Mouse (Mus musculus): ENCODE results near the gene Cadm1. TPM values are rescaled to one million over a fixed set of nuclear protein-coding genes. Genes with fewer than 3 reads are reported as not detected.

The Cadm1 gene
- polyA plus RNA-seq, 1 experiment: 9.3 TPM

GRCm38 (mm10) chr9:47825668-47826067 lies 295.7 kb downstream of the Cadm1 start:
- H3K36me3 ChIP-seq (ENCODE audit: control insufficient read depth, insufficient read depth): no peaks in the 10 kb centered on the region

GRCm38 (mm10) chr9:47828762-47829161 lies 298.8 kb downstream of the Cadm1 start:
- Histone ChIP-seq H3K79me2 (ENCODE audit: control insufficient read depth, insufficient read depth) (no peaks in the 10 kb centered on the region), H3K4me3 (no peak overlapping the region)
- TF ChIP-seq POLR2A (IDR thresholded peaks at IDR 0.05; ENCODE audit: insufficient read length, low read depth) (no peak), CEBPB (IDR thresholded peaks at IDR 0.05; ENCODE audit: insufficient read depth, poor library complexity, severe bottlenecking) (no peak), TCF12 (IDR thresholded peaks at IDR 0.05; ENCODE audit: insufficient read depth, poor library complexity, severe bottlenecking) (no peak), MAX (IDR thresholded peaks at IDR 0.05; ENCODE audit: low read depth) (no peak), MYOG (IDR thresholded peaks at IDR 0.05; ENCODE audit: control insufficient read depth in 1 of 3, insufficient read depth in 1 of 3, insufficient read length in 2 of 3, low read depth in 2 of 3) (no peak), TCF3 (IDR thresholded peaks at IDR 0.05; ENCODE audit: insufficient read length, low read depth) (no peak), REST (IDR thresholded peaks at IDR 0.05; ENCODE audit: insufficient read depth, insufficient read length) (no peak), POLR2AphosphoS2 (IDR thresholded peaks at IDR 0.05; ENCODE audit: insufficient read length, low read depth) (no peak), MYOD1 (IDR thresholded peaks at IDR 0.05; ENCODE audit: control insufficient read depth in 1 of 3, insufficient read length in 2 of 3, low read depth in 2 of 3) (no peak)

More at GRCm38 (mm10) chr9:47825668-47826067, 295.7 kb downstream of the Cadm1 start:
- Histone ChIP-seq H3K4me2 (ENCODE audit: low read depth) (no peak overlapping the region), H3K27me3 (ENCODE audit: control insufficient read depth, insufficient read depth, insufficient read length) (no peaks in the 10 kb centered on the region), H3ac (ENCODE audit: control insufficient read depth, insufficient read length) (no peak overlapping the region), H3K79me2 (ENCODE audit: control insufficient read depth, insufficient read depth) (no peaks in the 10 kb centered on the region), H3K4me3 (no peak overlapping the region)
- TF ChIP-seq E2F4 (IDR thresholded peaks at IDR 0.05; ENCODE audit: insufficient read depth) (no peak), TCF3 (IDR thresholded peaks at IDR 0.05; ENCODE audit: insufficient read length, low read depth) (no peak)

GRCm38 (mm10) chr9:47829204-47829603 lies 299.2 kb downstream of the Cadm1 start:
- no peak overlapping the region for H3ac ChIP-seq (ENCODE audit: control insufficient read depth, insufficient read length)
- no peaks in the 10 kb centered on the region for H3K79me2 ChIP-seq (ENCODE audit: control insufficient read depth, insufficient read depth)
- TF ChIP-seq MYOG (IDR thresholded peaks at IDR 0.05; ENCODE audit: control insufficient read depth in 1 of 3, insufficient read depth in 1 of 3, insufficient read length in 2 of 3, low read depth in 2 of 3) (no peak), REST (IDR thresholded peaks at IDR 0.05; ENCODE audit: insufficient read depth, insufficient read length) (no peak), POLR2A (IDR thresholded peaks at IDR 0.05; ENCODE audit: insufficient read length, low read depth) (no peak), MAX (IDR thresholded peaks at IDR 0.05; ENCODE audit: low read depth) (no peak), USF1 (IDR thresholded peaks at IDR 0.05; ENCODE audit: low read depth) (no peak), E2F4 (IDR thresholded peaks at IDR 0.05; ENCODE audit: insufficient read depth) (no peak), SRF (IDR thresholded peaks at IDR 0.05; ENCODE audit: control insufficient read depth, insufficient read length, low read depth) (no peak), POLR2AphosphoS2 (IDR thresholded peaks at IDR 0.05; ENCODE audit: insufficient read length, low read depth) (no peak), MYOD1 (IDR thresholded peaks at IDR 0.05; ENCODE audit: control insufficient read depth in 1 of 3, insufficient read length in 2 of 3, low read depth in 2 of 3) (no peak), CEBPB (IDR thresholded peaks at IDR 0.05; ENCODE audit: insufficient read depth, poor library complexity, severe bottlenecking) (no peak), TCF3 (IDR thresholded peaks at IDR 0.05; ENCODE audit: insufficient read length, low read depth) (no peak), TCF12 (IDR thresholded peaks at IDR 0.05; ENCODE audit: insufficient read depth, poor library complexity, severe bottlenecking) (no peak)
- no peaks in the 10 kb centered on the region for H3K27me3 ChIP-seq (ENCODE audit: control insufficient read depth, insufficient read depth, insufficient read length)
- H3K36me3 ChIP-seq (ENCODE audit: control insufficient read depth, insufficient read depth): no peaks in the 10 kb centered on the region
- H3K4me3 ChIP-seq: no peak overlapping the region
- H3K4me2 ChIP-seq (ENCODE audit: low read depth): no peak overlapping the region

More at GRCm38 (mm10) chr9:47828762-47829161, 298.8 kb downstream of the Cadm1 start:
- H3K27me3 ChIP-seq (ENCODE audit: control insufficient read depth, insufficient read depth, insufficient read length): no peaks in the 10 kb centered on the region
- no peak overlapping the region for H3K4me2 ChIP-seq (ENCODE audit: low read depth)
- no peaks in the 10 kb centered on the region for H3K36me3 ChIP-seq (ENCODE audit: control insufficient read depth, insufficient read depth)
- no peak overlapping the region for H3ac ChIP-seq (ENCODE audit: control insufficient read depth, insufficient read length)

DNA sequence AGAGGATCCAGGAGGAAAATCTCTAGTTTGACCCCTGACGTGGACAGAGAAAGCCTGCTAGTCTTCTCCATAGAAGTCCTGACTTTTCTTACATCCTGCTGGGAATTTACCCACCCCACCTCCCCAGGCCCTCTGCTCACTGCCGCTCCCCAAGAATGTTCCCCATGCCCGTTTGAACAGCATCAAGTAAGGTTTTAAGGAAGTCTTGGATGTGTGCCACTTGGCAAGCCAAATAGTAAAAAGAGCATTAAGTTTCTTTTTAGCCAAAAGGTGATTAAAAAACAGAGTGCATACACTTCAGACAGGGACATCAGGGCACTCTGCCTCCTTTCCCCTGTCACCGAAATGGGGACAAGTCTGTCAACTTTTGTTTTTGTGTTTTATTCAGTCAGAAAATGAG lies 299.9 kb downstream of the Cadm1 start:
- Histone ChIP-seq H3K4me2 (ENCODE audit: low read depth) (no peak overlapping the region), H3K36me3 (ENCODE audit: control insufficient read depth, insufficient read depth) (no peaks in the 10 kb centered on the region), H3ac (ENCODE audit: control insufficient read depth, insufficient read length) (no peak overlapping the region), H3K27me3 (ENCODE audit: control insufficient read depth, insufficient read depth, insufficient read length) (no peaks in the 10 kb centered on the region), H3K79me2 (ENCODE audit: control insufficient read depth, insufficient read depth) (no peaks in the 10 kb centered on the region), H3K4me3 (no peak overlapping the region)
- TF ChIP-seq POLR2A (IDR thresholded peaks at IDR 0.05; ENCODE audit: insufficient read length, low read depth) (no peak), MYOG (IDR thresholded peaks at IDR 0.05; ENCODE audit: control insufficient read depth in 1 of 3, insufficient read depth in 1 of 3, insufficient read length in 2 of 3, low read depth in 2 of 3) (no peak), CEBPB (IDR thresholded peaks at IDR 0.05; ENCODE audit: insufficient read depth, poor library complexity, severe bottlenecking) (no peak), USF1 (IDR thresholded peaks at IDR 0.05; ENCODE audit: low read depth) (no peak), TCF3 (IDR thresholded peaks at IDR 0.05; ENCODE audit: insufficient read length, low read depth) (no peak), SRF (IDR thresholded peaks at IDR 0.05; ENCODE audit: control insufficient read depth, insufficient read length, low read depth) (no peak), TCF12 (IDR thresholded peaks at IDR 0.05; ENCODE audit: insufficient read depth, poor library complexity, severe bottlenecking) (no peak), REST (IDR thresholded peaks at IDR 0.05; ENCODE audit: insufficient read depth, insufficient read length) (no peak), E2F4 (IDR thresholded peaks at IDR 0.05; ENCODE audit: insufficient read depth) (no peak), MAX (IDR thresholded peaks at IDR 0.05; ENCODE audit: low read depth) (no peak), POLR2AphosphoS2 (IDR thresholded peaks at IDR 0.05; ENCODE audit: insufficient read length, low read depth) (no peak)

DNA sequence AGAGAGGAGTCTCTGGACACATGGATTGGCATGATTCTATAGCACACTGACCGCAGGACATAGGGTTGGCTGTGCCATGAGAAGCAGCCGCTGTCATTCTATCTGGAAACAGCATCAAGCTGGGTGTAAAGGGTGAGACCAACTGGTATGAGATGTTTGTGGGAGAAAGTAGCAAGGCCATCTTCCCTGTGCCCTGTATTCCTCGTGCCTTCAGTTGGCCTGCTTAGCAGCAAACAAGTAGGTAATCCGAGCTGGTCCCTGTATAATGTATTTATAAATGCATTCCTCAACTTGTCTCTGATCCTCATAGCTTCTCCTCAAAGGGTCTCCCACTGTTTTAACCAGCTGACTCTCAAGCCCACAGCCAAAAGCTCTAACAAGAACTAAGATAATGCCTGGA lies 301.4 kb downstream of the Cadm1 start:
- no peaks in the 10 kb centered on the region for H3K36me3 ChIP-seq (ENCODE audit: control insufficient read depth, insufficient read depth)
- TF ChIP-seq USF1 (IDR thresholded peaks at IDR 0.05; ENCODE audit: low read depth) (no peak), POLR2A (IDR thresholded peaks at IDR 0.05; ENCODE audit: insufficient read length, low read depth) (no peak), CEBPB (IDR thresholded peaks at IDR 0.05; ENCODE audit: insufficient read depth, poor library complexity, severe bottlenecking) (no peak), E2F4 (IDR thresholded peaks at IDR 0.05; ENCODE audit: insufficient read depth) (no peak), MYOG (IDR thresholded peaks at IDR 0.05; ENCODE audit: control insufficient read depth in 1 of 3, insufficient read depth in 1 of 3, insufficient read length in 2 of 3, low read depth in 2 of 3) (no peak), TCF3 (IDR thresholded peaks at IDR 0.05; ENCODE audit: insufficient read length, low read depth) (no peak), REST (IDR thresholded peaks at IDR 0.05; ENCODE audit: insufficient read depth, insufficient read length) (no peak), MAX (IDR thresholded peaks at IDR 0.05; ENCODE audit: low read depth) (no peak), MYOD1 (IDR thresholded peaks at IDR 0.05; ENCODE audit: control insufficient read depth in 1 of 3, insufficient read length in 2 of 3, low read depth in 2 of 3) (no peak), TCF12 (IDR thresholded peaks at IDR 0.05; ENCODE audit: insufficient read depth, poor library complexity, severe bottlenecking) (no peak), SRF (IDR thresholded peaks at IDR 0.05; ENCODE audit: control insufficient read depth, insufficient read length, low read depth) (no peak), POLR2AphosphoS2 (IDR thresholded peaks at IDR 0.05; ENCODE audit: insufficient read length, low read depth) (no peak)
- no peak overlapping the region for H3K4me3 ChIP-seq
- H3K4me2 ChIP-seq (ENCODE audit: low read depth): no peak overlapping the region
- H3ac ChIP-seq (ENCODE audit: control insufficient read depth, insufficient read length): no peak overlapping the region
- H3K79me2 ChIP-seq (ENCODE audit: control insufficient read depth, insufficient read depth): no peaks in the 10 kb centered on the region
- no peaks in the 10 kb centered on the region for H3K27me3 ChIP-seq (ENCODE audit: control insufficient read depth, insufficient read depth, insufficient read length)
